Mouse (Mus musculus): ENCODE data around the gene Trcg1.

- no peak for TF ChIP-seq CTCF (IDR thresholded peaks at IDR 0.05; ENCODE audit: borderline replicate concordance, insufficient read depth, low read depth, low read length)
- TF ChIP-seq POLR2A (IDR thresholded peaks at IDR 0.05; ENCODE audit: borderline replicate concordance, insufficient read depth, low read length): no peak
Observed at GRCm38 (mm10) chr9:57270399-57270798, 34.0 kb downstream of the Trcg1 start.

Data from cerebellum, adult 2 months (tissue).